Mouse (Mus musculus) hindbrain, embryonic 11.5 days (tissue): ENCODE measurements around the gene Gm9774. TPM values are rescaled to one million over a fixed set of nuclear protein-coding genes. Genes with fewer than 3 reads are reported as not detected.

Source experiments
- ATAC-seq: fragments of 200-750 bp; cut with Nextera tagmentation; 2 replicates; pipeline ENCODE4 v1.8.0; 2017; ENCODE audit warnings: mild to moderate bottlenecking, moderate TSS enrichment, moderate library complexity; ENCODE audit not compliant: low FRiP score
- DNase-seq: peaks from one replicate; pipeline ENCODE4 v3.0.0-alpha.2; 2015; ENCODE audit warnings: low spot score
- H3K27ac ChIP-seq: fragments of 300-500 bp; sonication (generic); 2 replicates; pipeline ENCODE4 v1.5.1; 2014; ENCODE audit warnings: mild to moderate bottlenecking, low read depth, low read length
- H3K27me3 ChIP-seq: fragments of 300-500 bp; sonication (generic); 2 replicates; pipeline ENCODE4 v1.6.1; 2014; ENCODE audit warnings: mild to moderate bottlenecking, low read length, moderate library complexity, mixed read lengths; ENCODE audit not compliant: control insufficient read depth, insufficient read depth
- H3K36me3 ChIP-seq: fragments of 300-500 bp; sonication (generic); 2 replicates; pipeline ENCODE4 v1.6.1; 2014; ENCODE audit warnings: mild to moderate bottlenecking, low read length, moderate library complexity, mixed read lengths; ENCODE audit not compliant: control insufficient read depth, insufficient read depth
- H3K4me1 ChIP-seq: fragments of 300-500 bp; sonication (generic); replicated peaks from 2 replicates; pipeline ENCODE4 v1.6.1; 2014; ENCODE audit warnings: low read length, mixed read lengths; ENCODE audit not compliant: control insufficient read depth, insufficient read depth
- H3K4me2 ChIP-seq: fragments of 300-500 bp; sonication (generic); replicated peaks from 2 replicates; pipeline ENCODE4 v1.6.1; 2014; ENCODE audit warnings: mild to moderate bottlenecking, low read depth, low read length
- H3K4me3 ChIP-seq: fragments of 300-500 bp; sonication (generic); 2 replicates; pipeline ENCODE4 v1.5.1; 2014; ENCODE audit warnings: low read depth, low read length
- H3K9ac ChIP-seq: fragments of 300-500 bp; sonication (generic); 2 replicates; pipeline ENCODE4 v1.6.1; 2014; ENCODE audit warnings: low read depth, low read length
- H3K9me3 ChIP-seq: fragments of 300-500 bp; sonication (generic); 2 replicates; pipeline ENCODE4 v1.6.1; 2016; ENCODE audit warnings: low read length; ENCODE audit not compliant: control insufficient read depth
- WGBS: fragments of 180-500 bp; shearing (Covaris S2); extraction: QIAGEN DNeasy Blood & Tissue Kit; methylation state at CpG from one replicate; pipeline ENCODE4 v1.1.7; 2014; 5-methylcytosine and 5-hydroxymethylcytosine counted together
- polyA plus RNA-seq: library from polyadenylated mRNA; unstranded; fragments of >200 nt; fragmentation: Nextera tagmentation; extraction: Ambion mirVana; gene quantifications from 2 replicates; pipeline ENCODE4 v1.2.1, GENCODE M21; 2014

The Gm9774 gene
- polyA plus RNA-seq, 1 experiment from 2014 or later = 5.9 TPM

DNA sequence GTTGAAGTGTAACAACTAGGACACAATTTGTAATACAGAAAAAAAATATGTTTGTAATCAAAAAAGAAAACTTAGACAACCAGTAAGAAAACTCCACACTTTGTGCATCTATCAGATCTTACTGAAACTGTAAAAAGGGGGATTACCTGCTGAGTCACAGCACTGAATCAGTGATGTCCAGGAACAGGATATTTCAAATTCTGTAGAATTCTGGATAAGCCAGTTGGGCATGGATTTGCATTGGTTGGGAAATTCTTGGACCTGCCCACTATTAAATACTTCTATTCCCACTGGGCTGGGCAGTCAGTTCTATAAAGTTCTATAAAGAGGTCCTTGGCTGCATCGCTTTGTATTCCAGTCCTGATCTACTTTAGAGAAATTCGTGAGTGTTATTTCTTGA lies 11.4 kb downstream of the Gm9774 start, which contains the start of gene Sprr2j-ps:
TSS of gene Sprr2j-ps (plus strand) at position 301 of the 400 bp plus-strand sequence.
- WGBS = 90% methylated on average over 2 of the region's 2 CpGs
- H3K9me3 ChIP-seq = no peaks in the 10 kb centered on the region
- no peak within 1 kb of the TSS for H3K4me2 ChIP-seq
- no peak for ATAC-seq
- no peaks in the 10 kb centered on the region for H3K4me1 ChIP-seq
- H3K27me3 ChIP-seq = no peaks in the 10 kb centered on the region
- DNase-seq = no peak
- H3K36me3 ChIP-seq = no peaks in the 10 kb centered on the region
- H3K4me3 ChIP-seq = no peak within 1 kb of the TSS
- H3K27ac ChIP-seq = no peak within 1 kb of the TSS
- H3K9ac ChIP-seq = no peak within 1 kb of the TSS

DNA sequence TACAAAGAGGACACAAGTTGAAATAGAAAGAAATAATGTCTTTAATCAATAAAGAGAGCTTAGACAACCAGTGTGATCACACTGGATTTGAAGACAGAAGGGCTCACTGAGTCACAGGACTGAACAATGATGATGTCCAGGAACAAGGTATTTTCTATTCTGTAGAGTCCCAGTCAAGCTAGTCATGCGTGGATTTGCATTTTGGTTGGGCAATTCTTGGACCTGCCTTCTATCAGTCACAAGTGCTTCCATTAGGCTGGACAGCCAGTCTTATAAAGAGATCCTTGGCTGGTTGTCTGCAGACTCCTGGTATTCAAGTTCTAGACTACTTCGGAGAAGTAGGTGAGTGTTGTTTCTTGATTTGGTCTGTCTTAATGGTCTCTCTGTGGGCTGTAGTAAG lies 21.5 kb downstream of the Gm9774 start, which contains the start of gene Sprr2i:
TSS of gene Sprr2i (plus strand) at position 301 of the 400 bp plus-strand sequence.
- Histone ChIP-seq H3K36me3 (no peaks in the 10 kb centered on the region), H3K4me1 (no peaks in the 10 kb centered on the region), H3K4me3 (no peak within 1 kb of the TSS), H3K9ac (no peak within 1 kb of the TSS), H3K27me3 (no peaks in the 10 kb centered on the region), H3K27ac (no peak within 1 kb of the TSS), H3K9me3 (no peaks in the 10 kb centered on the region), H3K4me2 (no peak within 1 kb of the TSS)
- ATAC-seq (no peak), DNase-seq (no peak)
- WGBS = 93% methylated on average over 2 of the region's 2 CpGs

DNA sequence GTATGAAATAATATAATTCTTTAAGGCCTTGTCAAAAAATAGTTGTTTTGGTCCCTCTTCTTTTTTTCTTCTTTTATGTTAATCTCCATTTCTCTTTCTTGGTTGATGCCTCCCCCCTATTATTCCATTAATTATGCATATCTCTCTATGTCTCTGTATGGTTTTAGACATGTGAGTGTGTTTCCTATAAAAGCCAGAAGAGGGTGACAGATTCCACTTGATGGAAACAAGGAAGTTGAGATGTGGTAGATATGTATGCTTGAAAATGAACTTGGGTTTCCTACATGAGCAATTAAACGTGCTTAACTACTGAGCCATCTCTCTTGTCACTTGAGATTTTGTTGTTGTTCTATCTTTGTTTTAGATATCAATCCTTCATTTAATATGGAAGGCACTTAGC lies 34.9 kb downstream of the Gm9774 start:
- ATAC-seq (no peak), DNase-seq (no peak)
- no peak overlapping the region for H3K9ac ChIP-seq
- H3K4me3 ChIP-seq = no peak overlapping the region
- WGBS = 51% methylated on average over 1 of the region's 1 CpGs
- H3K4me1 ChIP-seq = no peaks in the 10 kb centered on the region
- no peaks in the 10 kb centered on the region for H3K9me3 ChIP-seq
- H3K36me3 ChIP-seq = no peaks in the 10 kb centered on the region
- H3K27me3 ChIP-seq = no peaks in the 10 kb centered on the region
- no peak overlapping the region for H3K27ac ChIP-seq
- no peak overlapping the region for H3K4me2 ChIP-seq

DNA sequence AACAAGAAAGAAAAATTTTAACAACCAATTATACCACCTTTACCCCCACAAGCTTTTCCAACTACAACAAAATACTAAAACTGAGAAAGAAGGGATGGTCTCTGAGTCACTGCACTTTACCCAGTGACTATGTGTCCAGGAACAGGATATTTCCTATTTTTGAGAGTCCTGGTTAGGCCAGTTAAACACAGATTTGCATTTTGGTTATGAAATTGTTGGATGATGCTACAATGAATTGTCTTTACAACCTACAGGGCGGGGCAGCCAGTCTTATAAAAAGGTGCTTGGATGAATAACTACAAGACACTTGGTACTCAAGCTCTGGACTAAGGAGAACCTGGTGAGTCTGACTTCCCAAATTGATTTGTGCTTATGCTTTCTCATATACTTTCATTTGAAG lies 43.8 kb downstream of the Gm9774 start, which contains the start of gene Sprr2h:
TSS of gene Sprr2h (plus strand) at position 301 of the 400 bp plus-strand sequence.
- Histone ChIP-seq H3K4me1 (no peaks in the 10 kb centered on the region), H3K4me2 (no peak within 1 kb of the TSS), H3K9me3 (no peaks in the 10 kb centered on the region), H3K27ac (no peak within 1 kb of the TSS), H3K9ac (no peak within 1 kb of the TSS), H3K27me3 (no peaks in the 10 kb centered on the region), H3K36me3 (no peaks in the 10 kb centered on the region), H3K4me3 (no peak within 1 kb of the TSS)
- DNase-seq = no peak
- 85% methylated on average over 1 of the region's 1 CpGs for WGBS
- ATAC-seq = no peak

Other genes with a start within 250 kb of the Gm9774 start
- not detected in 2 replicates for gene Sprr2a1, start 213.6 kb downstream of the Gm9774 start, polyA plus RNA-seq
- gene Sprr2a2, start 213.5 kb downstream of the Gm9774 start, polyA plus RNA-seq = 0.40 and 0.50 TPM in 2 replicates
- gene Sprr2a3, start 144.0 kb downstream of the Gm9774 start, polyA plus RNA-seq = not detected in 2 replicates
- gene Sprr2b, start 112.8 kb downstream of the Gm9774 start, polyA plus RNA-seq = 0.45 TPM in 1 of 2 replicates, not detected in the other
- gene Sprr2d, start 90.3 kb downstream of the Gm9774 start, polyA plus RNA-seq = not detected in 2 replicates
- gene Sprr2e, start 77.3 kb downstream of the Gm9774 start, polyA plus RNA-seq = not detected in 2 replicates
- gene Sprr2f, start 64.2 kb downstream of the Gm9774 start, polyA plus RNA-seq = not detected in 2 replicates
- gene Sprr2h, start 43.7 kb downstream of the Gm9774 start, polyA plus RNA-seq = not detected in 2 replicates
- not detected in 2 replicates for gene Sprr2i, start 21.4 kb downstream of the Gm9774 start, polyA plus RNA-seq
- not detected in 2 replicates for gene Sprr2j-ps, start 11.3 kb downstream of the Gm9774 start, polyA plus RNA-seq
- gene Sprr2k, start 3.2 kb upstream of the Gm9774 start, polyA plus RNA-seq = not detected in 2 replicates
- not detected in 2 replicates for gene Sprr1b, start 9.4 kb upstream of the Gm9774 start, polyA plus RNA-seq
- gene Sprr3, start 29.3 kb upstream of the Gm9774 start, polyA plus RNA-seq = not detected in 2 replicates
- gene Sprr1a, start 56.5 kb upstream of the Gm9774 start, polyA plus RNA-seq = not detected in 2 replicates
- not detected in 2 replicates for gene Sprr4, start 71.1 kb upstream of the Gm9774 start, polyA plus RNA-seq
- gene 2310046K23Rik, start 105.1 kb upstream of the Gm9774 start, polyA plus RNA-seq = not detected in 2 replicates
- not detected in 2 replicates for gene Ivl, start 144.3 kb upstream of the Gm9774 start, polyA plus RNA-seq
- gene Smcp, start 159.6 kb upstream of the Gm9774 start, polyA plus RNA-seq = not detected in 2 replicates
- gene 2210017I01Rik, start 178.1 kb upstream of the Gm9774 start, polyA plus RNA-seq = not detected in 2 replicates
- gene Lce6a, start 192.2 kb upstream of the Gm9774 start, polyA plus RNA-seq = not detected in 2 replicates
- gene Lce1a1, start 218.9 kb upstream of the Gm9774 start, polyA plus RNA-seq = not detected in 2 replicates
- not detected in 2 replicates for gene Lce1b, start 227.5 kb upstream of the Gm9774 start, polyA plus RNA-seq
- gene Lce1a2, start 240.9 kb upstream of the Gm9774 start, polyA plus RNA-seq = not detected in 2 replicates
- not detected in 2 replicates for gene Lce1c, start 249.8 kb upstream of the Gm9774 start, polyA plus RNA-seq